Mouse (Mus musculus): ENCODE results near the gene Slc30a9. TPM values are rescaled to one million over a fixed set of nuclear protein-coding genes. Genes with fewer than 3 reads are reported as not detected.

Gene Slc30a9
- polyA plus RNA-seq, 1 experiment from 2014 or later: 107 TPM

- WGBS: 96% methylated on average over 4 of the region's 4 CpGs
- H3K4me3 ChIP-seq (ENCODE audit: low read length): no peak overlapping the region
- no peaks in the 10 kb centered on the region for H3K9me3 ChIP-seq (ENCODE audit: low read length)
- H3K27ac ChIP-seq (ENCODE audit: low read length): no peak overlapping the region
- no peaks in the 10 kb centered on the region for H3K27me3 ChIP-seq (ENCODE audit: insufficient read depth, low read length)
- H3K4me1 ChIP-seq (ENCODE audit: insufficient read depth, low read length): no peaks in the 10 kb centered on the region
- no peak overlapping the region for H3K4me2 ChIP-seq (replicated peaks; ENCODE audit: low read depth, low read length)
- H3K36me3 ChIP-seq (ENCODE audit: insufficient read depth, low read length): peaks cover 32% of the 10 kb centered on the region
- ATAC-seq (ENCODE audit: low FRiP score, low TSS enrichment): no peak
- H3K9ac ChIP-seq (replicated peaks; ENCODE audit: low read length): no peak overlapping the region
Observed at GRCm38 (mm10) chr5:67280400-67280799, 26.4 kb upstream of the Slc30a9 start.

- H3K27ac ChIP-seq (ENCODE audit: low read length): no peak overlapping the region
- peaks cover 4% of the 10 kb centered on the region for H3K36me3 ChIP-seq (ENCODE audit: insufficient read depth, low read length)
- 0 out of 2 replicates have a peak, but pooled peaks cover 3% of the 10 kb centered on the region for H3K4me1 ChIP-seq (ENCODE audit: insufficient read depth, low read length)
- H3K4me2 ChIP-seq (replicated peaks; ENCODE audit: low read depth, low read length): no peak overlapping the region
- H3K9me3 ChIP-seq (ENCODE audit: low read length): no peaks in the 10 kb centered on the region
- ATAC-seq (ENCODE audit: low FRiP score, low TSS enrichment): no peak
- H3K9ac ChIP-seq (replicated peaks; ENCODE audit: low read length): no peak overlapping the region
- 52% methylated on average over 3 of the region's 3 CpGs for WGBS
- H3K27me3 ChIP-seq (ENCODE audit: insufficient read depth, low read length): no peaks in the 10 kb centered on the region
- no peak overlapping the region for H3K4me3 ChIP-seq (ENCODE audit: low read length)
Observed at GRCm38 (mm10) chr5:67295029-67295428, 11.7 kb upstream of the Slc30a9 start.

DNA sequence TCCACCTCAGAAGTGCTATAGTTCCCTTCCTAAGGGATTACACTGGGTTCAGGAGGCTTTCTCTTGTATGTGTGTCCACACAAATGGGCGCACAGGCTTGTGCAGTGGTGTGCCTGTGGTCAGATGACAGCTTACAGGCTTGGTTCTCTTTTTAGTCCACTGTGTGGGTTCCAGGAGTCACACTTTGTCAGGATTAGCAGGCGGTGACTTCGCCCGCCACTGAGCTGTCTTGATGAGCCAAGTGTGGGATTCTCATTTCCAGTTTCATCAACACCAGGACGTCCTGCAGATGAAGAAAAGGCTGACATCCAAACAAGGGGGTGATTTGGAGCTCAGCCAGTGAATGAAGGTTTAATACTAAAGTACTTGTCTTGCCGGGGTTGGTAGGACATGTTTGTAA is 11.1 kb upstream of the Slc30a9 start:
- no peak overlapping the region for H3K4me3 ChIP-seq (ENCODE audit: low read length)
- no peak overlapping the region for H3K4me2 ChIP-seq (replicated peaks; ENCODE audit: low read depth, low read length)
- no peak overlapping the region for H3K27ac ChIP-seq (ENCODE audit: low read length)
- 80% methylated on average over 6 of the region's 6 CpGs for WGBS
- no peaks in the 10 kb centered on the region for H3K9me3 ChIP-seq (ENCODE audit: low read length)
- no peak overlapping the region for H3K9ac ChIP-seq (replicated peaks; ENCODE audit: low read length)
- peaks cover 2% of the 10 kb centered on the region; the same call in 1 of the 2 replicates for H3K36me3 ChIP-seq (ENCODE audit: insufficient read depth, low read length)
- H3K27me3 ChIP-seq (ENCODE audit: insufficient read depth, low read length): no peaks in the 10 kb centered on the region
- H3K4me1 ChIP-seq (ENCODE audit: insufficient read depth, low read length): 0 out of 2 replicates have a peak, but pooled peaks cover 3% of the 10 kb centered on the region
- ATAC-seq (ENCODE audit: low FRiP score, low TSS enrichment): no peak

- Histone ChIP-seq H3K9me3 (ENCODE audit: low read length) (no peaks in the 10 kb centered on the region), H3K4me1 (ENCODE audit: insufficient read depth, low read length) (peaks cover 5% of the 10 kb centered on the region; the same call in 1 of the 2 replicates), H3K9ac (replicated peaks; ENCODE audit: low read length) (no peak overlapping the region), H3K27me3 (ENCODE audit: insufficient read depth, low read length) (no peaks in the 10 kb centered on the region), H3K27ac (ENCODE audit: low read length) (no peak overlapping the region), H3K36me3 (ENCODE audit: insufficient read depth, low read length) (no peaks in the 10 kb centered on the region; the same call in 1 of the 2 replicates), H3K4me3 (ENCODE audit: low read length) (no peak overlapping the region), H3K4me2 (replicated peaks; ENCODE audit: low read depth, low read length) (no peak overlapping the region)
- ATAC-seq (ENCODE audit: low FRiP score, low TSS enrichment): no peak
- WGBS: 88% methylated on average over 1 of the region's 1 CpGs
Observed at GRCm38 (mm10) chr5:67296171-67296570, 10.6 kb upstream of the Slc30a9 start.

- peaks cover 12% of the 10 kb centered on the region for H3K4me1 ChIP-seq (ENCODE audit: insufficient read depth, low read length)
- no peak overlapping the region for H3K4me3 ChIP-seq (ENCODE audit: low read length)
- 81% methylated on average over 5 of the region's 5 CpGs for WGBS
- no peak overlapping the region for H3K4me2 ChIP-seq (replicated peaks; ENCODE audit: low read depth, low read length)
- no peak for ATAC-seq (ENCODE audit: low FRiP score, low TSS enrichment)
- no peaks in the 10 kb centered on the region for H3K9me3 ChIP-seq (ENCODE audit: low read length)
- no peaks in the 10 kb centered on the region for H3K27me3 ChIP-seq (ENCODE audit: insufficient read depth, low read length)
- H3K36me3 ChIP-seq (ENCODE audit: insufficient read depth, low read length): no peaks in the 10 kb centered on the region; the same call in 1 of the 2 replicates
- no peak overlapping the region for H3K9ac ChIP-seq (replicated peaks; ENCODE audit: low read length)
- H3K27ac ChIP-seq (ENCODE audit: low read length): no peak overlapping the region
Observed at GRCm38 (mm10) chr5:67297026-67297813, 9.5 kb upstream of the Slc30a9 start.

- WGBS: 89% methylated on average over 6 of the region's 6 CpGs
- Histone ChIP-seq H3K9ac (replicated peaks; ENCODE audit: low read length) (no peak overlapping the region), H3K4me2 (replicated peaks; ENCODE audit: low read depth, low read length) (no peak overlapping the region), H3K27me3 (ENCODE audit: insufficient read depth, low read length) (no peaks in the 10 kb centered on the region), H3K27ac (ENCODE audit: low read length) (no peak overlapping the region), H3K36me3 (ENCODE audit: insufficient read depth, low read length) (no peaks in the 10 kb centered on the region; the same call in 1 of the 2 replicates), H3K4me1 (ENCODE audit: insufficient read depth, low read length) (peaks cover 12% of the 10 kb centered on the region), H3K9me3 (ENCODE audit: low read length) (no peaks in the 10 kb centered on the region), H3K4me3 (ENCODE audit: low read length) (no peak overlapping the region)
- ATAC-seq (ENCODE audit: low FRiP score, low TSS enrichment): no peak
Observed at GRCm38 (mm10) chr5:67299847-67300412, 6.8 kb upstream of the Slc30a9 start.

GRCm38 (mm10) chr5:67300926-67301597 is 5.7 kb upstream of the Slc30a9 start:
- Histone ChIP-seq H3K9ac (replicated peaks; ENCODE audit: low read length) (no peak overlapping the region), H3K4me1 (ENCODE audit: insufficient read depth, low read length) (peaks cover 9% of the 10 kb centered on the region), H3K9me3 (ENCODE audit: low read length) (no peaks in the 10 kb centered on the region), H3K27me3 (ENCODE audit: insufficient read depth, low read length) (no peaks in the 10 kb centered on the region), H3K27ac (ENCODE audit: low read length) (peak overlapping the region; percentile 65), H3K4me2 (replicated peaks; ENCODE audit: low read depth, low read length) (no peak overlapping the region), H3K4me3 (ENCODE audit: low read length) (no peak overlapping the region), H3K36me3 (ENCODE audit: insufficient read depth, low read length) (no peaks in the 10 kb centered on the region)
- WGBS: 55% methylated on average over 8 of the region's 8 CpGs
- no peak for ATAC-seq (ENCODE audit: low FRiP score, low TSS enrichment)

DNA sequence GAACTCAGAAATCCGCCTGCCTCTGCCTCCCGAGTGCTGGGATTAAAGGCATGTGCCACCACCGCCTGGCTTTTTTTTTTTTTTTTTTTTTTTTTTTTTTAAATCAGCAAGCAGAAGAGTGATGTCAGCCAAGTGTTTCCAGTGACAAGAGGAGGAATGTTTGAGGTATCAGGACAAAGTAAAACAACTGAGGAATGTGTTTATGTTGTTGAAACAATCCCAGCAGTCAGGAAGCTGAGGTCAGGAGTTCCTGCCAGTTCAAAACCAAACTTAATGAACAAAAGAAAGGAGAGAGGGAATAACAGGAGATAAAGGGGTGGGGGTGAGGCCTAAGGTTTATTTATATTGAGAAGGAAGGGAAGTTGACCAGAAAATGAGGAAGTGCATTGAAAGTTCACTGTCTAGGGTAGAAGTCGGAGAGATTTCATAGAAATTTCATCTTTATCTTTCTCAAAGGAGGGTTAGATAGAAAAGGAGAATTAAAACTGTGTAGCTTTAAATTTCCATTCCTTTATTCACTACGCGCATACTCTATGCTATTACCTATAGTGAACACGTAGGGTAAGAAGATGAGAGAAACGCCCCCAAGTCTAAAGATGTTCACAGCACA is 4.9 kb upstream of the Slc30a9 start:
- no peak overlapping the region for H3K9ac ChIP-seq (replicated peaks; ENCODE audit: low read length)
- 72% methylated on average over 8 of the region's 8 CpGs for WGBS
- no peak overlapping the region for H3K4me3 ChIP-seq (ENCODE audit: low read length)
- no peak overlapping the region for H3K27ac ChIP-seq (ENCODE audit: low read length)
- no peaks in the 10 kb centered on the region for H3K36me3 ChIP-seq (ENCODE audit: insufficient read depth, low read length)
- H3K9me3 ChIP-seq (ENCODE audit: low read length): no peaks in the 10 kb centered on the region
- no peak overlapping the region for H3K4me2 ChIP-seq (replicated peaks; ENCODE audit: low read depth, low read length)
- no peaks in the 10 kb centered on the region for H3K27me3 ChIP-seq (ENCODE audit: insufficient read depth, low read length)
- no peak for ATAC-seq (ENCODE audit: low FRiP score, low TSS enrichment)
- peaks cover 9% of the 10 kb centered on the region for H3K4me1 ChIP-seq (ENCODE audit: insufficient read depth, low read length)

- WGBS: 84% methylated on average over 1 of the region's 1 CpGs
- Histone ChIP-seq H3K27ac (ENCODE audit: low read length) (no peak overlapping the region), H3K9ac (replicated peaks; ENCODE audit: low read length) (no peak overlapping the region), H3K4me1 (ENCODE audit: insufficient read depth, low read length) (peaks cover 19% of the 10 kb centered on the region), H3K9me3 (ENCODE audit: low read length) (no peaks in the 10 kb centered on the region), H3K4me3 (ENCODE audit: low read length) (no peak overlapping the region), H3K4me2 (replicated peaks; ENCODE audit: low read depth, low read length) (no peak overlapping the region), H3K36me3 (ENCODE audit: insufficient read depth, low read length) (no peaks in the 10 kb centered on the region), H3K27me3 (ENCODE audit: insufficient read depth, low read length) (no peaks in the 10 kb centered on the region)
- ATAC-seq (ENCODE audit: low FRiP score, low TSS enrichment): no peak
Observed at GRCm38 (mm10) chr5:67303816-67304215, 2.9 kb upstream of the Slc30a9 start.
